In the genomic region with DNA sequence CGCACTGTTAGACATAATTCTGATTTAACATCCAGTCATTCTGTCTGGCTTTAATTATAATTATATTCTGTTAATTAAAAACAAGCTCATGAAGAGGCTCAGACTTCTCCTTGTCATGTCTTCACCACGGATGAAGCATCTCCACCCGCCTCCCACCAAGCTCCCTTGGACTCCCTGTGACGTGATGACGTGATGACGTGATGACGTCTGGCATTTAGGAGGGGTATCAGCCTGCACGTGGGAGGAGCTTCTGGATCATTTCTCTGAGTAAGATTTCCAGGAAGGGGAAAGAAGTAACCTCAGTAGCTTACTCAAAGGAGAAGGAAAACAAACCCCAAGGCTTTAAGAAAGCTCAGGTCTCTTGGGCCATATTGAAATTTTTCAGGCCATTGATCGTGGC, we compare ENCODE assay signal across 8 mouse cellular contexts.
DNase-seq lines count a peak whose midpoint lies in the region; ATAC-seq lines count a peak whose summit lies in the region.

No protein-coding gene starts in this region.

- H3K36me3 ChIP-seq in embryonic facial prominence, embryonic 10.5 days (replicated peaks) = no peaks in the 10 kb centered on the region
- no peaks in the 10 kb centered on the region for H3K36me3 ChIP-seq in limb, embryonic 10.5 days
- no peaks in the 10 kb centered on the region for H3K36me3 ChIP-seq in intestine, embryonic 15.5 days

- no peak overlapping the region for H3K27ac ChIP-seq in embryonic facial prominence, embryonic 10.5 days (replicated peaks)
- no peak overlapping the region for H3K27ac ChIP-seq in limb, embryonic 10.5 days
- no peak overlapping the region for H3K27ac ChIP-seq in intestine, embryonic 15.5 days

- ATAC-seq in erythroblast, adult 5-6 weeks (replicated peaks; ENCODE audit: low FRiP score, poor library complexity, severe bottlenecking) = no peak
- ATAC-seq in intestine, embryonic 15.5 days = no peak

- no peak overlapping the region for H3K4me3 ChIP-seq in embryonic facial prominence, embryonic 10.5 days
- peak overlapping the region; percentile 19; the same call in 1 of the 2 replicates for H3K4me3 ChIP-seq in limb, embryonic 10.5 days
- no peak overlapping the region for H3K4me3 ChIP-seq in intestine, embryonic 15.5 days (replicated peaks)

- DNase-seq in adrenal gland, postnatal 10 days = peak; percentile 25
- DNase-seq in adrenal gland, adult 8-10 months = no peak
- DNase-seq in left cerebral cortex, postnatal 4 days = peak; percentile 32
- no peak for DNase-seq in left cerebral cortex, adult 8-10 months (ENCODE audit: low spot score in 2 of 2)
- peak; percentile 65 for DNase-seq in embryonic facial prominence, embryonic 10.5 days (ENCODE audit: low spot score)
- DNase-seq in limb, embryonic 10.5 days (ENCODE audit: low spot score) = no peak

- 52% methylated on average over 9 of the region's 9 CpGs for WGBS in embryonic facial prominence, embryonic 10.5 days
- WGBS in limb, embryonic 10.5 days = 36% methylated on average over 9 of the region's 9 CpGs
- WGBS in intestine, embryonic 15.5 days = 52% methylated on average over 9 of the region's 9 CpGs

- no peaks in the 10 kb centered on the region for H3K9me3 ChIP-seq in embryonic facial prominence, embryonic 10.5 days
- no peaks in the 10 kb centered on the region for H3K9me3 ChIP-seq in limb, embryonic 10.5 days (replicated peaks)
- no peaks in the 10 kb centered on the region for H3K9me3 ChIP-seq in intestine, embryonic 15.5 days

- no peaks in the 10 kb centered on the region for H3K4me1 ChIP-seq in embryonic facial prominence, embryonic 10.5 days
- peaks cover 22% of the 10 kb centered on the region for H3K4me1 ChIP-seq in limb, embryonic 10.5 days
- 0 out of 2 replicates have a peak, but pooled peaks cover 3% of the 10 kb centered on the region for H3K4me1 ChIP-seq in intestine, embryonic 15.5 days (replicated peaks)

- H3K4me2 ChIP-seq in intestine, embryonic 15.5 days (replicated peaks) = no peak overlapping the region

- intact Hi-C loops in left cerebral cortex, postnatal 4 days (cut with DNase I) = no loop called here

- peaks cover 11% of the 10 kb centered on the region for H3K27me3 ChIP-seq in embryonic facial prominence, embryonic 10.5 days (replicated peaks; ENCODE audit: low read depth, poor library complexity, severe bottlenecking)
- peaks cover 51% of the 10 kb centered on the region for H3K27me3 ChIP-seq in limb, embryonic 10.5 days (ENCODE audit: low read depth, poor library complexity, severe bottlenecking)
- no peaks in the 10 kb centered on the region for H3K27me3 ChIP-seq in intestine, embryonic 15.5 days (replicated peaks)

- H3K9ac ChIP-seq in intestine, embryonic 15.5 days = no peak overlapping the region

Comparison
In these comparisons a context has a peak if more than half of its experiments do, and no peak if none do; other contexts are left out.
1. DNase-seq: peak in adrenal gland, postnatal 10 days (single experiment), left cerebral cortex, postnatal 4 days (single experiment) and embryonic facial prominence, embryonic 10.5 days (single experiment); none in adrenal gland, adult 8-10 months (single experiment), left cerebral cortex, adult 8-10 months (0 of 2) and limb, embryonic 10.5 days (single experiment).